Mouse (Mus musculus) granulocyte monocyte progenitor cell, adult 5-6 weeks (primary cell): ENCODE measurements around the gene St14. TPM values are rescaled to one million over a fixed set of nuclear protein-coding genes. Genes with fewer than 3 reads are reported as not detected.
"Not testable (repeated sequence)": the region's sequence is repeated elsewhere in the genome, so short reads cannot be mapped to it uniquely, and the experiment has no call there.

Experiments
- ATAC-seq: replicated peaks from 2 replicates; pipeline ENCODE4 v1.8.0; 2016; ENCODE audit warnings: mild to moderate bottlenecking, moderate TSS enrichment, inconsistent platforms; ENCODE audit not compliant: poor library complexity, severe bottlenecking
- total RNA-seq, 2 experiments: library from RNA; stranded (forward) in 1 of 2; stranded (reverse) in 1 of 2; fragments of 200-712, 200-1000 nt in 1 of 2; fragments of >200 nt in 1 of 2; fragmentation: Nextera tagmentation in 1 of 2; gene quantifications; 2 replicates each; pipeline ENCODE4 v1.2.3; 2014 to 2017

The St14 gene
- total RNA-seq, 2 experiments from 2014 or later: 6.2 to 16.5 TPM

DNA sequence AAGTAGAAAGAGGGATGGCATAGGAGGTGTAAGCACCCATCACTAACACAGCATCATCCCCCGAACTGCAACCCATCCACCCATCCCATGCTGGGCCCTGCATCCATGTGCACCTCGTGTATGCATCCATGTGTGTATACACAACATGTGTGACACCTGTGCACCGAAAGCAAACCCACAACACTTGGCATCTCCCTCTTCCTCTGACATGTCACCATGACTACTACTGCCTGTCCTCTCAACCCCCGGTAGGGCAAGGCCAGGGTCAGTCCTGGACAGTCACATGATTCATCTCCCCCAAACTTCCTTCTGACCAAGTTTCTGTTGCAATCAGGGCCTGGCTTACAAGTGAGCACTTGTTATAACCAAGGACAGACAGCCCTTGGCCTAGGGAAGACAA is 42.8 kb downstream of the St14 start:
- no peak for ATAC-seq

DNA sequence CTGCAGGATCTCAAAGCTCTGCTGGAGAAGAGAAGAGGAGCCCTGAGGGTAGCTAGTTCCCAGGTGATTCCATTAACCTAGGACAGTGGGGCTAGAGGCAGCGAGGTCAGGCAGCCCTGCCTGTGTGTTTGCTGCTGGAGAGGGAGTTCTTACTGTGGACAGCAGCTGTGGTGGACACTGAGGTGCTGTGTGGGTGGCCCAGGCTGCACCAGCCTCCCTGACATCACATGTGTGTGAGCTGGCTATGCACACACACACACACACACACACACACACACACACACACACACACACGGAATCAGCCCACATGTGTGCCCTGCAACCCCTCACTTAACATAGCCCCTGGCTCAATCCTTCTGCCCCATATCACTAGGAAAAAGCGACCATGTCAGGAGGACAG is 43.5 kb downstream of the St14 start:
- no peak for ATAC-seq

DNA sequence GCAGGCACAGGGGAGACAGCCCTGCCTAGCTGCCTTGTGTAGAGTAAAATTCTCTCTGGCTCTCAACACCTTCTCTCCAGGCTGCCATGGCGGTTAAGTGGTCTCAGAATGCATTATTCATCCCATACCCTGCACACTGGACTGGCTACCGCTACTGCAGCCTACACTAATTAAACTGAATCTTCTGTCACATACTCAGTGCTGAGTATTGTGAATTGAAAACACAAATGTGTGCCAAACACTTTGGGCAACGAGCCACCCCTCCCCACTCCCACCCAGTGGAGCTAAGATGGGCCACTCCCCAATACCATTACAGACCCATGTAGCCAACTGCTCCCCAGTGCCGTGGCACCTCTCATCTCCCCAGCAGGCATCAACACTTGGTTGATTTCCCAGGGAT is 44.2 kb downstream of the St14 start:
- no peak for ATAC-seq

DNA sequence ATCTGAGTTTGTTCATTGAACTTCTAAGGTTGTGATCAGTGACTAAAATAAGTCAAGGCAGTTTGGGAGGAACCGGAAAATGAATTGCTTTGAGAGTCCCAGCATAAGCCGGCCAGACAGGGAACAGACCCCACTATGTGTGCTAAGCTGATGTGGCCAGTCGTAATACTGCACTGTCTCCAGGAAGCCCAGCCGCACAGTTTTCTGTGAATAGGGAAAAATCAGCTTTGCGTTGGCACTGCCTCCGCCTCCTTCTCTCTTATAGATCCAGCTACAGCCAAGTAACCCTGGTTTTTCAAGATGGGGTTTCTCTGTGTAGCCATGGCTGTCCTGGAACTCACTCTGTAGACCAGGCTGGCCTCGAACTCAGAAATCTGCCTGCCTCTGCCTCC is 44.9 kb downstream of the St14 start:
- ATAC-seq: no peak

DNA sequence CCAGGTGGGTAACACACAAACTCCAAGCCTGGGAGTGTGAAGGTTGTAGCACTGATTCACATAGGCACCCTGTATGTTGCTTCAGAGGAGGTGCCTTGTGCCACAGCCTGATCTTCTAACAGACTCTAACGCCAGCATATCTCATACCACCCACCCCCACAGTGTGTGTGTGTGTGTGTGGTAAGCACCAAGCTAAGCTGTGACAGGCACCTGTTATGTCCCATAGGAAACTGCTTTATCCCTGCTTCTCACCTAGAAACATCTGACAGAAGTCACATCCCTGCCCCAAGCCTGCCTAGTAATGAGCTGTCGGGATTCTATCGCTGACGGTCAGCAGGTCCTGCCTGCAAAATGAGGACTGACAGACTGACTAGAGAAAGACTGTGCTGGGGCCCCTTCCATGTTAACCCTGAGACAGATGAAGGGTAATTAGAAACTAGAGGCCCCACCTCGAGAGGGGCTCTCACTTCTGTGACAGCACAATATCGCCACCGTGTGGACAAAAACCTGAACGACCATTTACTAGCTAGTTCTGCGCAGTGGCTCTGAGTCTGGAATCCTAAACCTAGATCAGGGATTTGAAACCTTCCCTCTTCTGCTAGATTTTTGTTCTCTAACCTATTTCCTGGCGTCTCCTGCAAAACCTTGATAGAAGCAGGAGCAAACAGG is 45.4 kb downstream of the St14 start:
- ATAC-seq: peak; percentile 69

DNA sequence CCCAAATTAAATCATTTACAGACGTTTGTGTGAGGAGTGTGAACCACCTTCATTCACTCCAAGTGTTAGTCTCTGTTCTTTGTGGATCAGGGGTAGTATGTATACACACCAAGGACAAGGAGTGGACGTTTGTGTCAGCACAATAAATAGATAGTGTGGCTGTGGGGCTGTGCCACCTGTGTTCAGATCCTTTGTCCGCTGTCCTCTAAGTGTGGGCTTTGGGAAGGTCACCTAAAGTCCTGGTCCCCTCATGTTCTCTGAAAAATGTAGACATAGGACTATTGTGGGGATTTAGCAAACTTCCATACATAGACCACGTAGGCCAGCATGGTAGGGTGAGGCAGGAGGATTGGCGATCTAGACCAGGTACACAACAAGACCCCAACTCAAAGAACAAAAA is 46.1 kb downstream of the St14 start:
- no peak for ATAC-seq

DNA sequence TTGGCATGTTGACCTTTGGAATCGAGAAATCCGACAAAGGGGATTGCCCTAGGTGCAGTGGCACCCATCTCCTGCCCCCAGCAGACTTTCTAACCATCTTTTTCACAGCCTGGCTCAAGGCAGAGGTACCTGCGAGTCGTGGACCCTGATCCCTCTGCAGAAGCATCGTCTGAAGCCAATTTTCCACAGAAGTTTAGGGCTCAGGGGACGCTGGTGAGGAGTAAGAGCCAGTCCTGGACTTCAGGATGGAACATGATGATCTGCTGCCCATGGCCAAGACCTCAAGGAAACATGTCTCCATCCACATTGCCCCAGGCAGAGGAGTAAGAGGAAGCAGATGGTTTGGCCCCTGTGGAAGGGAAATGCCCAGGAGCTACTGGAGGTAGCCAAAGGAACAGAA is 48.9 kb downstream of the St14 start:
- ATAC-seq: no peak

DNA sequence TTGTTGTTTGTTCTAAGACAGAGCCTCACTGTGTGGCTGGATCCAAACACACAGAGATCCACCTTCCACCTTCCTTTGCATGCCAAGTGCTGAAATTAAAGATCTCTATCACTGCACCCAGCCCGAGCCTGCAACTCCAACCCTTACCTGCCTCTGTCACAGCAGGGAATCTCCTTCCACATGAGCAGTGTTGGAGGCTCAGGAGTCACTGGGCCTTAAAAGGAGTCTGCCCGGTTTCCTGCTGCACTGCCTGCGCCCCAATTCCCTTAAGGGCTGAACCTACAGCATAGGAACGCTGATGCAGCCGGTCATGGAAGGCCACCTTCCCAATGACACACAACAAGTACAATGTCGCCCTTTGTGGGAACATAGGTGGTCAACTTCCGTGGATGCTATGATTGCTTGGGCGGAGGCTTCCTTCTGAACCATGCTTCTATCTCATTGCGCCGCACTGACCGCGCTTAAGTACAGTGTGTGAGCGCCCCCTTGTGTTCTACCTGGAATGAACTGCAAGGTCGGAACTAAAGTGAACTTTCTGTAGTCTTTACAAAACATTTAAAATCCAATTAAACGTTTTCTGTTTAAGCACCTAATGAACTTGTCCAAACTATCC is 49.5 kb downstream of the St14 start:
- ATAC-seq: peak; percentile 65

DNA sequence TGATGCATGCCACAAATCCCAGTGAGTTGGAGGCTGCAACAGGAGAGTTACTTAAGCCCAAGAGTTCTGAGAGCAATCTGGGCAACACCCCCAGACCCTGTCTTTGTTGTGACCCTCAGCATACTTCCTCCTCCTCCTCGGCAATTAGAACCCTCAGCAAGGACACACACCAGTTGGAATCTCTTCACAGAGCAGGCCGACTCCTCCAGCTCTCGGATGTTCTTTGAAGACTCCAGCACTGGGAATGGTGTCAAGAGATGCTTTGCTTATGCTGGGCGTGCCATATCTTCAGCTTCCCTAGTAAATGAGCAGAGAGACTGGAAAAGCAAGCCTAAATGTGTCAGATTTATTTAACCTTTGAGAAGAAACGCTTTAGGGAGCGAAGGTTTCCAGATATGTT is 50.9 kb downstream of the St14 start:
- no peak for ATAC-seq

DNA sequence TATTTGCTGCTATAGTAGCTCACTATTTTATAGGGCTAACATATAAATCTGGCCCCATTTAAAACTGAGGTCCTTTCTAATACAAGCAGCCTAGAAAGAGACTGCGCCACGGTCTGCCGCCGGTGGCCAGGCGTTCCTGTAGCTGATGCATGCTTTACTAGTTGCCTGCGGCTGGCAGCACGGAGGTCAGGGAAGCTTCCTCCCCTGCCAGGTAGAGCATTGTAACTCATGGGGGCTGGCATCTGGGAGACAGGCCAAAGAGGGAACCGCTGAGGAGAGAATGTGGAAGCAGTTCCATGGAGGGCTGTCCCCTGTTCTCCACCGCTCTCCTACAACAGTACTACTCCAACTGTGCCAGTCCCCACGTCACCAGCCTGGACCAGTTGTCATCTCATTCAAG is 56.8 kb downstream of the St14 start:
- ATAC-seq: no peak

DNA sequence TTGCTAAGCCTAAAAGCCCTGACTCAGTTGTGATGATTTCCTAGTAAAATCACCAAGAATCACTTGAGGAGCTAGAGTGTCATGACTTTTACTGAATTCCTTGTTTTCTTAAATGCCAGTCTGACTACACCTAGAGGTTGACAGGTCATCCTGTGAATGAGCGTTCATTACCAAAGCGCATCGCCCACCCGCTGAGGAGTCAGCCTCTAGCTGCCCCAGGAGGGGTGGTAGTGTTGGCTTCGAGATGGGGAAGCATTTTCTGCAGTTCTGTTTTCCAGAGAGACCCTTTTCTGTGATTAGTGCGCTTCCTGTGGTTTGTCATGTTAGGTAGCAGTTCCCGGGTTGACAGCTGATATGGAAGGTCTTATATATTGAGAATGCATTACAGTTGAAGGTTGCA is 57.9 kb downstream of the St14 start:
- ATAC-seq: no peak

DNA sequence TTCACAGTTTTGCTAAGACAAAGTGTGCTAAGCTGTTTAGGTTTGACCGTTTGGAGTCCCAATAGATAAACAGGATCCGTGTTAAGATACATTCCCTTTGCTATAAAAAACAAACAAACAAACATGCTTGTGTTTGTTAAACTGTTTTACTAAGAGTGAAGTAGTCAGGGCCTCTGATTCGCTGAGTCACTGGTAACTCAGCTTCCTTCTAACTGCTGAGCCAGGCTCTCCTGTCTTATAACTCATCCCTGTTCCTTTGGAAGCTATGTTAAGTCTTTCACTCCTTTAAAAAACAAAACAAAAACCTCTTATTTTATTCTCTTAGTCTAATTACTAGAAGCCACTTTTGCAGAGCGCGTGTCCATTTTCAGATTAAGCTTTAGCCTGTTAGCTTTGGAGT is 59.4 kb downstream of the St14 start:
- no peak for ATAC-seq

DNA sequence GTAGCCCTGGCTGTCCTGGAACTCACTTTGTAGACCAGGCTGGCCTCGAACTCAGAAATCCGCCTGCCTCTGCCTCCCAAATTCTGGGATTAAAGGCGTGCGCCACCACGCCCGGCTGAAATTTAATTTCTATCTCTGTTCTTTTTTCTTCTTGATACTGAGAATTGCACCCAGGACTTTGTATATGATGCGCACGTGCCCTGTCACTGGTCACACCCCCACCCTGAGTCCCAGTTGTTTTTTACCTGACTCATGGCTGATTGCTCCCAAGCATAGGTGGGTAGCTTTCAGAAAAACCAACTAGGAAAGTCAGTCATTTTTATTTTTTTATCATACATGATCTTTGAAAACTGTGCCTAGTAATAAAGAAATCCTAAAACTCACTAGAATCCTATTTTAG is 60.9 kb downstream of the St14 start:
- ATAC-seq: no peak

DNA sequence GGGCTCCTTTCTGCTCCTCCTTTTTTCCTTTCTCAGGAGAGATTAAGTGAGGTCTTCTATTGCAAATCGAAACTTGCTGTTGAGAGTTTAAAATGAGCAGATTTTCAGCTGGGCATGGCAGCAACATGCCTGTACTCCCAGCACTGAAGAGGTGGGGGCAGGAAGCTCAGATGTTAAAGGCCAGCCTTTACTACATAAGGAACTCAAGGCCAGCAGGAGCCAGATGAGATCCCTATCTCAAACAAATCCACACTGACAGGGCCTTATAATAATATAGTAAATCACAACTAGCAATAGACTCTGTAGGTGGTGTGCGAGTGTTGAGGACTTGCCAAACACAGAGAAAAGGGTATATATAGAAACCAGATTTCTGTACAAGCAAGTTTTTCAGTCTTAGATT is 72.9 kb downstream of the St14 start:
- no peak for ATAC-seq

DNA sequence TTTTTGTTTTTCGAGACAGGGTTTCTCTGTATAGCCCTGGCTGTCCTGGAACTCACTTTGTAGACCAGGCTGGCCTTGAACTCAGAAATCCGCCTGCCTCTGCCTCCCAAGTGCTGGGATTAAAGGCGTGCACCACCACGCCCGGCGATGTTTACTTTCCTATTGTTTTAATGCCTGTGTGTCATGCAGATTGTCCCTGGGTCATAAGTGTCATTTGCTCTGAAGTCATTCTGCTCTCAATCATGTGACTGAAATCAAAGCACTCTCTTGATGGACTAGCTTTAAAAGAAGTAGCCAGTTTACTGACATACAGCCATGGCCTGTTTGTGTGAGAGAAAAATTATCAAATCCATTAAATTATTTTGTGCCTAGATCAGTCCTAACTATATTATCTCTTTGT is 80.1 kb downstream of the St14 start:
- ATAC-seq: not testable (repeated sequence)

DNA sequence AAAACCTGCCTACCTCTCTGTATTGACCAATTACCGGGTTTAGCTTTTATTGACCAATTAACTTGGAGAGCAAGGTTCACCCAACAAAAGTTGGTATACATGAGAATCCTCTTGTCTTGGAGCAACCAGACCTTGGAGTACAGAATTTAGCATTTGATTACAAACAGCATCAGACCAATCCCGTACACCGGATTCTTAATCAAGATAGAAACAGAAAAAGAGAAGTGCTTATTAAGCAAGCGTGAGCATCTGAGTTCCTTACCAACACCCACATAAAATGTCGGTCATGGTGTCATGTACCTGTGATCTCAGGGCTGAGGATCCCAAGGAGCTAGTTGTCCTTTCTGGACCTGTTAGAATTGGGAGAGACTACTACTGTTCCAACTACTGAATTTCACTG is 81.4 kb downstream of the St14 start:
- ATAC-seq: peak; percentile 98

Other genes with a start within 250 kb of the St14 start
- not detected in 2 replicates for gene Adamts15, start 209.4 kb downstream of the St14 start, total RNA-seq (2014; fragmentation: Nextera tagmentation)
- gene Adamts15, start 209.4 kb downstream of the St14 start, total RNA-seq (2017): not detected in 2 replicates
- not detected in 2 replicates for gene Adamts8, start 189.3 kb downstream of the St14 start, total RNA-seq (2014; fragmentation: Nextera tagmentation)
- gene Adamts8, start 189.3 kb downstream of the St14 start, total RNA-seq (2017): not detected in 2 replicates
- gene Zbtb44, start 101.2 kb downstream of the St14 start, total RNA-seq (2014; fragmentation: Nextera tagmentation): 35.6 and 40.1 TPM in 2 replicates
- 29.5 and 32.4 TPM in 2 replicates for gene Zbtb44, start 101.2 kb downstream of the St14 start, total RNA-seq (2017)
- gene Aplp2, start 80.0 kb upstream of the St14 start, total RNA-seq (2014; fragmentation: Nextera tagmentation): 28.1 and 32.6 TPM in 2 replicates
- gene Aplp2, start 80.0 kb upstream of the St14 start, total RNA-seq (2017): 34.1 and 34.9 TPM in 2 replicates
- gene Prdm10, start 148.7 kb upstream of the St14 start, total RNA-seq (2014; fragmentation: Nextera tagmentation): 12.4 and 14.1 TPM in 2 replicates
- 6.4 and 7.3 TPM in 2 replicates for gene Prdm10, start 148.7 kb upstream of the St14 start, total RNA-seq (2017)